Mouse (Mus musculus): ENCODE results near the gene Baz1a.
A peak's percentile ranks its signal among the peaks of the same experiment; 100 is the strongest.
"Not testable (repeated sequence)": the region's sequence is repeated elsewhere in the genome, so short reads cannot be mapped to it uniquely, and the experiment has no call there.

Baz1a gene

DNA sequence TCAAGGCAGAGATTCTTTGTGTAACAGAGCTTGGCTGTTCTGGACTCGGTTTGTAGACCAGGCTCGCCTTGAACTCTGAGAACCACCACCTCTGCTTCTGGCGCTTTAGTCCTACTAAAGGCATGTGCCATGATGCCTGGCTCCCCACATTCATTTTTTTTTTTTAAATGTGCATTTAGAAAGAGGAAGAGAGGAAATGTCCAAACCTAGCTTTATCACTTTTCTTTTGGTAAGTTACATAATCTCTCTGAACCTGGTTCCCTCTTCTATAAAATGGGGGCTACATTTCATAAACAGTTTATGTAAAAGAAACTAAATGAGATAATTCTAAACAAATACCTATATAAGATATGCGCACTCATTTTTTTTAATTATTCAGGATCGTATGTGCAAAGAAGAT lies 33.2 kb downstream of the Baz1a start:
- DNase-seq (ENCODE audit: low spot score), result no peak

DNA sequence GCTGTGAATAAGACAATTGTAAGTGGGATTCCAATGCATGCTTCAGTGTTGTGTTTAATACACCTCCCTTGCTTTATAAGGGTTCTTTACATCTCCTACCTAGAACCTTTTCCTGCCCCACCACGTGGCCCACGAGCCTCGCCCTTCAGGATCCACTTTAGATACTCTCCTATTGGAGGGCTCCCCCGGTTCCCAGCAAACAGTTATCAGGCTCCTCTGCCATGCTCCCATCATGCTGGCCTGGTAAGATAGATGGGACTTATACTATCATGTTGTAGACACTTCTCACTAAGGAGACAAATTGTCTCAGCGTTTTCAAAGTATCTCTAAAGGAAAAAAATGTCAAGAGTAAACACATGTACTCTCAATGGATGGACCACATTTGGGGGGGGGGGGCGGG lies 33.6 kb downstream of the Baz1a start:
- DNase-seq (ENCODE audit: low spot score), result no peak

DNA sequence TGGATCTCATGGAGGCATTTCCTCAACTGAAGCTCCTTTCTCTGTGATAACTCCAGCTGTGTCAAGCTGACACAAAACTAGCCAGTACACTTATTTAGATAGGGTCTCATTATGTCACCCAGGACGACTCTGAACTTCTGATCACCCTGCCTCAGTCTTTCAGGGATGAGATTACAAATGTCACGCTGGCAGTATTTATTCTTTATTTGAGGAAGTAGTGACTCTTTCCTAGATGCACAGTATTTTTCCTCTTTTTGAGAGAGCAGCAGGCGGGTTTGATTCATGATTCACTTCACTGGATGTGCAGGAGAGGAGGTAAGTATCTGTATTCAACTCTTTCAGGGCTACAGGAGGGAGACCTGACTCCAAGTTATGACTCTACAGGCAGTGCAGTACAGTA lies 45.1 kb downstream of the Baz1a start:
- DNase-seq (ENCODE audit: low spot score), result no peak

DNA sequence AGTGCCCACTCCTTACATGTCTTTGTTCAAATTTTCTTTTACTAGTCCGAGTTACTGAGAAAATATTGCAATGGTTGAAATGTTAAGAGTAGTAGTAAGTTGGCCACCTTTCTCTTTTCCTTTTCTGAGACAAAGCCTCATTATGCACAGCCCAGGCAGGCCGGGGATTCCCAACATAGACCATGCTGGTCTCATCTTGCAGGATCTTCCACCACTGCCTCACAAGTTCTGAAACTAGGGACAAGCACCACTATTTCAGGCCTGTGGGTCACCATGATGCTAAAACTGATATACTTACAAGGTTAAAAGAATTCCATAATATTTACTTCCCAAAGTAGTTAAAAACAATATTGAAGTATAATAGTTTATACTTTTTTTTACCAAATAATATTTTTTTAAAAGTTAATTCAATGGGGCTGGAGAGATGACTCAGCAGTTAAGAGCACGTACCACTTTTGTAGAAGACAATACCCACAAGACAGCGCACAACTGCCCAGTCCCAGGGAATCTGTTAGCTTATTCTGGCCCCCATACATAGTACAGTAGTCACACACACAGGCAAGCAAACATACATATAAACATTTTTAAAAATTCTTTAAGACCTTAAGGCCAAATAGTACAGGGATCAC lies 48.5 kb downstream of the Baz1a start:
- DNase-seq (ENCODE audit: low spot score), result no peak

GRCm38 (mm10) chr12:54959569-54959968 lies 54.6 kb downstream of the Baz1a start:
- DNase-seq (ENCODE audit: low spot score), result no peak

- no peak for DNase-seq (ENCODE audit: low spot score)
Observed at GRCm38 (mm10) chr12:54956974-54957373, 57.2 kb downstream of the Baz1a start.

- no peak for DNase-seq (ENCODE audit: low spot score)
Observed at GRCm38 (mm10) chr12:54956457-54956856, 57.7 kb downstream of the Baz1a start.

GRCm38 (mm10) chr12:54946116-54946515 lies 68.0 kb downstream of the Baz1a start:
- DNase-seq (ENCODE audit: low spot score), result peak; percentile 72

- DNase-seq (ENCODE audit: low spot score), result not testable (repeated sequence)
Observed at GRCm38 (mm10) chr12:54942586-54943157, 71.5 kb downstream of the Baz1a start.

GRCm38 (mm10) chr12:54937581-54938343 lies 76.4 kb downstream of the Baz1a start:
- not testable (repeated sequence) for DNase-seq (ENCODE audit: low spot score)

- DNase-seq (ENCODE audit: low spot score), result no peak
Observed at GRCm38 (mm10) chr12:54910387-54910786, 103.8 kb downstream of the Baz1a start.

- DNase-seq (ENCODE audit: low spot score), result not testable (repeated sequence)
Observed at GRCm38 (mm10) chr12:54892559-54892958, 121.6 kb downstream of the Baz1a start.

- DNase-seq (ENCODE audit: low spot score), result no peak
Observed at GRCm38 (mm10) chr12:54890426-54890825, 123.7 kb downstream of the Baz1a start.

- DNase-seq (ENCODE audit: low spot score), result no peak
Observed at GRCm38 (mm10) chr12:54887580-54888127, 126.5 kb downstream of the Baz1a start.

- DNase-seq (ENCODE audit: low spot score), result peak; percentile 81
Observed at GRCm38 (mm10) chr12:54879630-54880029, 134.5 kb downstream of the Baz1a start.

DNA sequence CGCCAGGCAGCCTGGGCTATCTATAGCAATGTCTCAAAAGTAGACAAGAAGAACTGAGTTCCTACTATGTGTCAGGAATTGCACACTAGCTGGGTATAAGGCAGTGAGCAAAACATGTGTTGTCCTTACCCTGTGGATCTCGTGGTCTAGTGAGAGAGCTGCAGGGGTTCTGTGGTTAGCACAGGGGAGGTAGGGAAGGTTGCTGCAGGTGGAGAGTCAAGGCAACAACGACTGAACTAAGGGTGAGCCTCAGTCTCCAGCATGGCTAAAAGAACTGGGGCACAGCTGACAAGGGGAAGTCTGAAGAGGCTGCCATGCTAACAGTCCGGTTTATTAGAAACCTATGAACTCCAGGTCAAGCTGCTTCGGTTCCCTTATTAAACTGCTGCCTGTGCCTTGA lies 134.9 kb downstream of the Baz1a start:
- DNase-seq (ENCODE audit: low spot score), result no peak

DNA sequence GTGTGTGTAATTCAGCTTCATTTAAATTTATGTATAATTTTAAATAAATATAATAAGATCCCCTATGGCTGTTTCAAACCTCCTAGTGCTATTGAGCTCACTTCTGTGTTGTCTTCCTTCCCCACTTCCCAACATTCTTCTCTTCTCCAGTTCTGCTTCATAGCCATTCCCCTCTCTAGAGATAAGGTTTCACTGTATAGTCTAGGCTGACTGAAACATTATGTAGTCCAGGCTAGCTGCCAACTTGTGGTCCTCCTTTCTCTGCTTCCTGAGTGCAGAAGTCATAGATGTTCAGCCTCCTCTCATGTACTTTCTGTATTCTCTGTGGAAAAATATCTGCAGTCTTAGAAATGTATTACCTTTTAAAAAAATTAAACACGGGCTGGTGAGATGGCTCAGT lies 136.3 kb downstream of the Baz1a start:
- no peak for DNase-seq (ENCODE audit: low spot score)

DNA sequence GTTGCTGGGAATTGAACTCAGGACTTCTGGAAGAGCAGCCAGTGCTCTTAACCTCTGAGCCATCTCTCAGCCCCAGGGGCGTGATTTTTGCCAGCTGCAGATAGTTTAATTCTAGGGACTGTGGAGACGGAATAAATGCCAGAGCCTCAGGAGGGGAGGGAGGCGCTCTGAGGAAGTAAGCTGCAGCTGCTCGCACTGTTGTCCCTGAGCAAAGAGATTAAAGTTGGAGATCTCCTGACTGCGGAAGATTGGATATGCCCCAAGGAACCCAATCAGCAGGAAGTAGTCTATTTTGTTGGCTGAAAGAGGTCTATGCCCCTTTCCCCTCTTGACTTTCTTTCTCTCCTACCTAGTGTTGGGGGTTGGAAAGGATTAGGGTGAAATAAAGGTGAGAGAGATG lies 137.3 kb downstream of the Baz1a start:
- no peak for DNase-seq (ENCODE audit: low spot score)

DNA sequence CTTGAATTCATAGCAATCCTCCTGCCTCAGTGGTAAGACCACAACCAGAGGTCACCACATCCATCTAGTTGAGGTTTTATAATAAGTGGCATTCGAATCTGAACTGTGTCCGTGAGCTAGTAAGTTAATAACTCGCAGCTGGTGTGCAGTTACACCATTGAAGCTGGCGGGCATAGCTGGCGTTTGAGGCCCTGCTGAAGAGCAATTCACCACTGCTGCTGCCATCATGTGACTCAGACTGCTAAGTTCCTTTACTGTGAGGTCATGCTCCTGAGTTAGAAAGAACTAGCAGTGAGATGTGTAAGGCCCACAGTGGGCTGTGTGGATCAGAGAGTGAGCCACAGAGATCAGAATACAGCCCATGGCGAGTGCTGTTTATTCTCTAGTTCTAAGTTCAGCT lies 139.4 kb downstream of the Baz1a start:
- no peak for DNase-seq (ENCODE audit: low spot score)

GRCm38 (mm10) chr12:54862606-54863535 lies 151.3 kb downstream of the Baz1a start, which contains the start of gene Cfl2:
Gene Cfl2 (minus strand): TSS chr12:54862877.
- peak; percentile 87 for DNase-seq (ENCODE audit: low spot score)

GRCm38 (mm10) chr12:54861991-54862605 lies 152.1 kb downstream of the Baz1a start:
- DNase-seq (ENCODE audit: low spot score), result peak; percentile 63

All from retina, embryonic 14.5 days (tissue).